Mouse (Mus musculus): ENCODE results near the gene Efna5.

DNA sequence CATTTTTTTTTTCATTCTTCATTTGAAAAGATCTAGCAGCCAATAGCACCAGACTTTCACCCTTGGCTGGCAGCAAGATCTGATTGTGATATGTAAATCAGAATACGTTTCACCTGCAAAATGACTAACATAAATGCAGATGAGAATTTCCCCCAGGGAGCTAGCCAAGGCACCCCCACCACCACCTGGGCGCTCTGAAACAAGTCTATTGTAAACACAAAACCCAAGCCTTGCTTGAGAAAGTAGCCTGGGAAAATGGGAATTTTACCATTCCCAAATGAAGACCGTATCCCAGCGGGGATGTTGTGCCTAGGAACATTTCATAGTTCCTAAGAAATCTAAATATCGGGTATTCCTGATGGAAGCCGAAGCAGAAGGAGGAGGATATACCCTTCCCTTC lies 92.3 kb downstream of the Efna5 start:
- no peak for TF ChIP-seq CTCF (IDR thresholded peaks at IDR 0.05; ENCODE audit: insufficient read depth, low read length)
- TF ChIP-seq POLR2A (IDR thresholded peaks at IDR 0.05; ENCODE audit: borderline replicate concordance, extremely low read depth, low read depth, low read length): no peak
